Mouse (Mus musculus): Measurements from ENCODE around the gene Prep.

DNA sequence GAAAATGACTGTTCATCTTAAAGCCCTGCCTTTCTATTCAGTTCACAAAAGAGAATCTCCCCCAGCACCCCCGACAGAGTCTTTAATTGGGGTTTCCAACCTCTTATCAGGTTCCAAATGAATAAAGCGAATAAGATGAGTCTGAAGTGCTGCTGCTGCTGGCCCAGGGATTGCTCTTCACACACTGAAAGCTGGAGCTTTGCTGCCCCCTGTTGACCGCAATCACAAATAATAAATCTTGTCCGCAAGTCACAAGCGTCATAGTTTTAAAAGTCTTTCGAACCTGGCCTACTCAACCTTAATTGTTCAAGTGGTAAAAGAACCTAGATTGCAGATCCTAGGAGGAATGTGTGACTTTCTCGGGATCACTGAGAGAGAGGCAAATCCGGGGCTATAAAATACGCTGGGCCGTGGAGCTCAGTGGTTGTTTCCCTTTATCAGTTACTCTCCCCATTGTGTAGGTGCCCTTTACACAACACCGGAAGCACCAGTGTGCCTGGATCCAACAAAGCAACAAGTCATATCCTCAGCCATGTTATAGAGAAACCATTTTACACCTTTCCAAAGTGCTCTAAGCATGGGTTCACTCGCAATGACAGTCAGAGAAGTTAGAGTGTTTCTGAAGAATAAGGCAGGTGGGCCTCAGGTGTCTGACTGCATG is 21.6 kb upstream of the Prep start:
- TF ChIP-seq CTCF (IDR thresholded peaks at IDR 0.05; ENCODE audit: extremely low read depth, insufficient read depth, low read length) (peak; percentile 79), POLR2A (IDR thresholded peaks at IDR 0.05; ENCODE audit: extremely low read depth, insufficient read depth, low read length) (no peak)
